Mouse (Mus musculus): ENCODE data around the gene Myo9a. TPM values are rescaled to one million over a fixed set of nuclear protein-coding genes. Genes with fewer than 3 reads are reported as not detected.

Myo9a gene
- total and polyA plus RNA-seq, 3 experiments, result 0.82 to 35.7 (median 27.4) TPM

- no peak for ATAC-seq (ENCODE audit: extremely low read depth, insufficient number of reproducible peaks, low FRiP score, poor library complexity, severe bottlenecking)
Measured at GRCm38 (mm10) chr9:59948226-59948625, 197.5 kb downstream of the Myo9a start.

GRCm38 (mm10) chr9:59948691-59949250 lies 198.1 kb downstream of the Myo9a start:
- Histone ChIP-seq H3K36me3 (replicated peaks) (no peaks in the 10 kb centered on the region), H3K9me3 (replicated peaks) (no peaks in the 10 kb centered on the region), H3K4me3 (ENCODE audit: low read depth, low read length) (no peak overlapping the region), H3K4me1 (ENCODE audit: insufficient read depth, low read depth, low read length) (no peaks in the 10 kb centered on the region), H3K27me3 (ENCODE audit: insufficient read depth, low read length) (peaks cover 58% of the 10 kb centered on the region)
- TF ChIP-seq GATA2 (IDR thresholded peaks at IDR 0.05; ENCODE audit: borderline replicate concordance, low read depth, low read length), result no peak
- no peak for TF ChIP-seq CTCF (IDR thresholded peaks at IDR 0.05; ENCODE audit: low read depth, low read length)
- no peak for TF ChIP-seq GATA1 (IDR thresholded peaks at IDR 0.05; ENCODE audit: borderline replicate concordance, low read length)
- no peak for TF ChIP-seq POLR2AphosphoS5 (IDR thresholded peaks at IDR 0.05; ENCODE audit: insufficient replicate concordance, low read depth, low read length)
- no peak for TF ChIP-seq TAL1 (conservative IDR thresholded peaks at IDR 0.05; ENCODE audit: low read depth, low read length)
- ATAC-seq (ENCODE audit: extremely low read depth, insufficient number of reproducible peaks, low FRiP score, poor library complexity, severe bottlenecking) (no peak), DNase-seq (ENCODE audit: low spot score) (no peak)

More at GRCm38 (mm10) chr9:59948226-59948625, 197.5 kb downstream of the Myo9a start:
- H3K27me3 ChIP-seq (ENCODE audit: insufficient read depth, low read length), result peaks cover 57% of the 10 kb centered on the region
- no peak overlapping the region for H3K4me3 ChIP-seq (ENCODE audit: low read depth, low read length)
- no peaks in the 10 kb centered on the region for H3K36me3 ChIP-seq (replicated peaks)
- no peak for DNase-seq (ENCODE audit: low spot score)
- no peaks in the 10 kb centered on the region for H3K9me3 ChIP-seq (replicated peaks)
- TF ChIP-seq GATA2 (IDR thresholded peaks at IDR 0.05; ENCODE audit: borderline replicate concordance, low read depth, low read length) (no peak), POLR2AphosphoS5 (IDR thresholded peaks at IDR 0.05; ENCODE audit: insufficient replicate concordance, low read depth, low read length) (no peak)
- H3K4me1 ChIP-seq (ENCODE audit: insufficient read depth, low read depth, low read length), result no peaks in the 10 kb centered on the region

GRCm38 (mm10) chr9:59949511-59949910 lies 198.8 kb downstream of the Myo9a start:
- Histone ChIP-seq H3K9me3 (replicated peaks) (no peaks in the 10 kb centered on the region), H3K27me3 (ENCODE audit: insufficient read depth, low read length) (peaks cover 55% of the 10 kb centered on the region), H3K36me3 (replicated peaks) (no peaks in the 10 kb centered on the region), H3K4me3 (ENCODE audit: low read depth, low read length) (no peak overlapping the region), H3K4me1 (ENCODE audit: insufficient read depth, low read depth, low read length) (no peaks in the 10 kb centered on the region)
- no peak for ATAC-seq (ENCODE audit: extremely low read depth, insufficient number of reproducible peaks, low FRiP score, poor library complexity, severe bottlenecking)
- TF ChIP-seq TAL1 (conservative IDR thresholded peaks at IDR 0.05; ENCODE audit: low read depth, low read length) (no peak), GATA1 (IDR thresholded peaks at IDR 0.05; ENCODE audit: borderline replicate concordance, low read length) (no peak), POLR2AphosphoS5 (IDR thresholded peaks at IDR 0.05; ENCODE audit: insufficient replicate concordance, low read depth, low read length) (no peak), GATA2 (IDR thresholded peaks at IDR 0.05; ENCODE audit: borderline replicate concordance, low read depth, low read length) (no peak), CTCF (IDR thresholded peaks at IDR 0.05; ENCODE audit: low read depth, low read length) (no peak)
- DNase-seq (ENCODE audit: low spot score), result no peak

GRCm38 (mm10) chr9:59949981-59950380 lies 199.3 kb downstream of the Myo9a start:
- DNase-seq (ENCODE audit: low spot score) (no peak), ATAC-seq (ENCODE audit: extremely low read depth, insufficient number of reproducible peaks, low FRiP score, poor library complexity, severe bottlenecking) (no peak)
- Histone ChIP-seq H3K36me3 (replicated peaks) (no peaks in the 10 kb centered on the region), H3K9me3 (replicated peaks) (no peaks in the 10 kb centered on the region), H3K4me1 (ENCODE audit: insufficient read depth, low read depth, low read length) (no peaks in the 10 kb centered on the region), H3K4me3 (ENCODE audit: low read depth, low read length) (no peak overlapping the region), H3K27me3 (ENCODE audit: insufficient read depth, low read length) (peaks cover 54% of the 10 kb centered on the region)
- no peak for TF ChIP-seq GATA2 (IDR thresholded peaks at IDR 0.05; ENCODE audit: borderline replicate concordance, low read depth, low read length)
- TF ChIP-seq TAL1 (conservative IDR thresholded peaks at IDR 0.05; ENCODE audit: low read depth, low read length), result no peak
- no peak for TF ChIP-seq CTCF (IDR thresholded peaks at IDR 0.05; ENCODE audit: low read depth, low read length)
- TF ChIP-seq GATA1 (IDR thresholded peaks at IDR 0.05; ENCODE audit: borderline replicate concordance, low read length), result no peak

GRCm38 (mm10) chr9:59951001-59951750 lies 200.5 kb downstream of the Myo9a start:
- ATAC-seq (ENCODE audit: extremely low read depth, insufficient number of reproducible peaks, low FRiP score, poor library complexity, severe bottlenecking), result no peak
- TF ChIP-seq GATA1 (IDR thresholded peaks at IDR 0.05; ENCODE audit: borderline replicate concordance, low read length), result no peak
- no peak for TF ChIP-seq POLR2AphosphoS5 (IDR thresholded peaks at IDR 0.05; ENCODE audit: insufficient replicate concordance, low read depth, low read length)
- no peak for TF ChIP-seq CTCF (IDR thresholded peaks at IDR 0.05; ENCODE audit: low read depth, low read length)
- TF ChIP-seq TAL1 (conservative IDR thresholded peaks at IDR 0.05; ENCODE audit: low read depth, low read length), result no peak
- no peak for TF ChIP-seq GATA2 (IDR thresholded peaks at IDR 0.05; ENCODE audit: borderline replicate concordance, low read depth, low read length)
- H3K9me3 ChIP-seq (replicated peaks), result no peaks in the 10 kb centered on the region
- peaks cover 43% of the 10 kb centered on the region for H3K27me3 ChIP-seq (ENCODE audit: insufficient read depth, low read length)
- no peak for DNase-seq (ENCODE audit: low spot score)
- no peaks in the 10 kb centered on the region for H3K36me3 ChIP-seq (replicated peaks)
- H3K4me3 ChIP-seq (ENCODE audit: low read depth, low read length), result no peak overlapping the region
- no peaks in the 10 kb centered on the region for H3K4me1 ChIP-seq (ENCODE audit: insufficient read depth, low read depth, low read length)

GRCm38 (mm10) chr9:59951943-59952342 lies 201.2 kb downstream of the Myo9a start:
- Histone ChIP-seq H3K4me1 (ENCODE audit: insufficient read depth, low read depth, low read length) (no peaks in the 10 kb centered on the region), H3K9me3 (replicated peaks) (no peaks in the 10 kb centered on the region), H3K4me3 (ENCODE audit: low read depth, low read length) (no peak overlapping the region), H3K36me3 (replicated peaks) (no peaks in the 10 kb centered on the region), H3K27me3 (ENCODE audit: insufficient read depth, low read length) (peaks cover 43% of the 10 kb centered on the region)
- TF ChIP-seq GATA2 (IDR thresholded peaks at IDR 0.05; ENCODE audit: borderline replicate concordance, low read depth, low read length), result no peak
- TF ChIP-seq GATA1 (IDR thresholded peaks at IDR 0.05; ENCODE audit: borderline replicate concordance, low read length), result no peak
- no peak for TF ChIP-seq TAL1 (conservative IDR thresholded peaks at IDR 0.05; ENCODE audit: low read depth, low read length)
- no peak for TF ChIP-seq POLR2AphosphoS5 (IDR thresholded peaks at IDR 0.05; ENCODE audit: insufficient replicate concordance, low read depth, low read length)
- TF ChIP-seq CTCF (IDR thresholded peaks at IDR 0.05; ENCODE audit: low read depth, low read length), result no peak
- ATAC-seq (ENCODE audit: extremely low read depth, insufficient number of reproducible peaks, low FRiP score, poor library complexity, severe bottlenecking) (no peak), DNase-seq (ENCODE audit: low spot score) (no peak)
